Mouse (Mus musculus) adrenal gland, adult (tissue): Measurements from ENCODE around the gene Gdf9.

Experiments used
- DNase-seq, 2 experiments: peaks; one replicate each; pipeline ENCODE4 v3.0.0; 2022 to 2023; ENCODE audit warnings: low spot score in 1 of 2; ENCODE audit not compliant: inconsistent age in 2 of 2

Gdf9 gene

DNA sequence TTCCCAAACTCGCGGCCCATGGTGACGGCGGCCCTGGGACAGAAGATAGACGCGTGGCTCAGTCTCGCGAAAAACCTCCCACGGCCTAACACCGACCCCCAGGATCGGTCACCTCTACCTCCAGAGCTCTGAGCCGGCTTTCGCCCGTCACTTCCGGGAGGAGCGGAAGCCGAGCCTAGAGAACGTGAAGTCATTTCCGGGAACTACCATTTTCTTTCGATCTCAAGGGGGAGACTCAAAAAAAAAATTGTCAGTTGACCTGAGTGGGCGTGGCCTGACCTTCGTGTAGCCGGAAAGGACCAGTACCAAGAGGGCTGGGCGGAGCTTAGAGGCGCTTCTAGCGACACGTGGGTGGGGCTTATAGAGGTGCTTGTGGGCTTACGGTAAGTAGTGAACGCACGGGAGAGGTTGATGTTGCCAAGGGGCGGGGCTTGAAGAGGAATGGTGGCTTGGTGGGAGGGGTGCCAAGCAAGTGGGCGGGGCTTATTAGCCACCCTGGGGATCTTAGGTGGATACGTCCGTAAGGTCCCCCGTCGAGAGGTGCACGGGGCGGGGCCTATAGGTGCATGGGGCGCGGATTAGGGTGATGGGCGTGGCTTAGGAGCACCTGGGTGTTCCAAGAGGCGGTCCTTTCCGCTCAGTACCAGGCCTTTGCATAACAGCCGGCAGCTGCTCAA lies at the start of gene Gdf9, which contains the start of gene Uqcrq:
TSS of gene Gdf9 (plus strand) at position 354 of the 677 bp plus-strand sequence.
TSS of gene Uqcrq (minus strand) at position 162 of the 677 bp plus-strand sequence.
- DNase-seq = peak; percentile 99 to 100

DNA sequence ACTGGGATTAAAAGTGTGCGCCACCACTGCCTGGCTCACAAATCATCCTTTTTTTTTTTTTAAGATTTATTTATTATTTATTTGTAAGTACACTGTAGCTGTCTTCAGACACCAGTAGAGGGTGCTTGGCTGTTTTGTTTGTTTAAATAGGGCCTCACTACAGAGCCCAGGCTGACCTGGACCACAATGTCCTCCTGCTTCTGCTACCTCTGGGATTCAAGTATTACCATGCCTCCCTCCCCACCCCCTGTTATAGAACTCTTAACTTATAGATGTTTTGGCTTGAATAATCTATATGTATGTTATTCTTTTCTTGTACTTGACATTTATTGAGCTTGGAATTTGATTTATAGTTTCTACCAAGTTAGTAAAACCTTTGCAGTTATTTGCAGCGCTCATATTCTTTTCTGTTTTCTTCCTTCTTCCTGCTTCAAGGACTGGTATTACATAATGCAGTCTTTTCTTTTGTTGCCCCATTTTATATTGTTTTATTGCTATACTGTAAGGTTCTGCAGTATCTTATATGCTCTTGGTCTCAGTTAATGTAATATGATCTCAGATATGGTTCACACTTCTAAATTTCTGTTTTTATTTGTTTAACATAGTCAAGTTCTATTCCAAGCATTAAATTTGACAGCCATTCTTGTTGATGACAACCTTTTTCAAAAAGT lies 46.9 kb upstream of the Gdf9 start:
- no peak for DNase-seq

DNA sequence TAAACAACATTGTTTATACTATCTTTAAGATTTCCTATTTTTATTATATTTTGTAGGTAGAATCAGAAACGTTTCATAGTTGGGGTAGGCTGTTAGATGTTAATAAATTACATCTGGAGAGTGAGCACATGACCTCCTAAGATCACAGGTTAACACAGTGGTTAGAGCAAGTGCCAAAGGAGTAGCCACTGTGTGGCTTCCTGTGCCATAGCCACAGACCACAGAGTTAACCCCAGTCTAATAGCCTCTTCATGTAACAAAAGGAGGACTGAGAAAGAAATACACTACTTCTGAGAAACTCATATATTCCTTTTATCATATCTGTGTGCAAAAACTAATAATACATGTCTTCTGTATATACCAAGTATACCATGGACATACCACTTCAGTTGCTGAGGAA lies 37.0 kb upstream of the Gdf9 start:
- no peak for DNase-seq

DNA sequence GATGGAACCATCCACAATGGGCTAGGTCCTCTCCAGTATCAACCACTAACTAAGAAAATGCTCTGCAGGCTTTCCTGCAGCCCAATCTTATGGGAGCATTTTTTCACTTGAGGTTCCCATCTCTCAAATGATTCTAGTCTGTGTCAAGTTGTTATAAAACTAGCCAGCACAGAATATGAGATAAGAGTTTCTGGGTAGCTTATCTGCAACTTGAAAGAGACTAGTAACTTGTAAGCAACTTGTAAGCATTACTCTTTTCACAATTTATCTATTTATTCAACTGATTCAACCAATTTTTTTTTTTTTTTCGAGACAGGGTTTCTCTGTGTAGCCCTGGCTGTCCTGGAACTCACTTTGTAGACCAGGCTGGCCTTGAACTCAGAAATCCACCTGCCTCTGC lies 27.2 kb upstream of the Gdf9 start:
- DNase-seq = no peak

DNA sequence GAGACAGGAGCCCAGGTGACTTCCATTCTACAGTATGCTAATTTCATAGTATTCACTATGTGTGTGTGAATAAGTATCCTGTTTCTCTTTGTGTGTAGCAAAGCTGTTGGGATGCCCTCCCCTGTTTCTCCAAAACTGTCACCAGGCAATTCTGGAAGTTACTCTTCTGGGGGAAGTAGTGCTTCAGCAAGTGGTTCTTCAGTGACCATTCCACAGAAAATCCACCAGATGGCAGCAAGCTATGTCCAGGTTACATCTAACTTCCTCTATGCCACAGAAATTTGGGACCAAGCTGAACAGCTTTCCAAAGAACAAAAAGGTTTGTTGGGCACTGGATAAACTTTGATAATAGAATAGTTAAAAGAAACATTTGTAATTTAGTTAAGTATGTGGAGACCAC lies 19.1 kb upstream of the Gdf9 start:
- peak in 1 of 2 experiments; percentile 68 for DNase-seq

DNA sequence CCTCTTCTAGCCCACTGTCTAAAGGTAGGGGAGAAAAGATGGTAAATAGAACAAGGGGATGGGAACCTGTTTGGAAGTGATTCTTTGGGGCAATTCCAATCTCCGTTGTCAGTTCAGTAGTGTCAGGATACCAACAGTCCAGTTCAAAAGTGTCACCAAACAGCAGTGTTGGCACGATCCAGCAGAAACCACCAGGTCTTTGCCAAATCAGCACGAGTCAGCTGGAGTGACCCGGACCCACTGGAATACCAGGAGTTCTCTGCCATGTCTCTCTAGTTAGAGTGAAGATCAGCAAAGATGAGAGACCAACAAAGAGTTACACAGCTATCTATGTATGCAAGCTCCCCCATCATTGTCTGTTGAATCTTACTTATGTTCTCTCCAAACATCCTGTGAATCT lies 17.0 kb upstream of the Gdf9 start:
- no peak for DNase-seq

DNA sequence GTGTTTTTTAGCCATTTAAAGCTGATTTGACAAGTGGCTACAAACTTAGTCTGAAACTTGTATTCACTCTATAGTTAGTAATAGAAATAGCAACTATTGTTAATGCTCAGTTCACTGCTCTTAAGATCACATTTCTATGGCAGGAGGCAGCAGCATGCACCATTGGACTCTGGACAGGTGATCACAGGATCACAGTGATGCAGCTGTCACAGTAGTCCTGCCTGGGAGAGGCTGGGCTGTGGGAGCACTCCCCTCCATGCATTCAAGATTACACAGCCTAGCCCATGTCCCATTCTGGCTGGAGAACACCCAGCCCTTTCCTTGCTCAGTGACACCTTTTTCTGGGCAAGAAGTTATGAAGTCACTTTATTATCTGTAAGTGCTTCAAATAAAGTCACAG lies 12.8 kb upstream of the Gdf9 start:
- no peak for DNase-seq

DNA sequence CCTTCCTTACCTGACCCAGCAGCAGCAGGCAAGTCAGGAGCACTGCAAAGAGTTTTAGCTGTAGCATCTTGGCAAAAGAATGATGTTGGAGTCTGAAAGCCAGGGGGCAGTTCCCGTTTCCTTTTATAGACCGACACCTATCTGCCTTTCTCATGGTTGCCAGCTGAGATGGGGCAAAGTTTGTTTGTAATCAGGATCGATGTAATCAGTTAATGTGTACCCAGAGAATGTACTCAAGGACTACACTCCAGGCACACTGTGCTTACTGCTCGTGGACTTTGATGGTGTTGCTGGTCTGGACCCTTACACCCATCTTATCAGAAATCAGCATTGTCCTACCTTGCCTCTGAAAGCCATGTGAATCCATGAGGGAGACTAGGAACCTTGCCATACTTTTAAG lies 7.8 kb upstream of the Gdf9 start, which contains the start of gene Leap2:
TSS of gene Leap2 (minus strand) at position 135 of the 400 bp plus-strand sequence.
- DNase-seq = no peak

DNA sequence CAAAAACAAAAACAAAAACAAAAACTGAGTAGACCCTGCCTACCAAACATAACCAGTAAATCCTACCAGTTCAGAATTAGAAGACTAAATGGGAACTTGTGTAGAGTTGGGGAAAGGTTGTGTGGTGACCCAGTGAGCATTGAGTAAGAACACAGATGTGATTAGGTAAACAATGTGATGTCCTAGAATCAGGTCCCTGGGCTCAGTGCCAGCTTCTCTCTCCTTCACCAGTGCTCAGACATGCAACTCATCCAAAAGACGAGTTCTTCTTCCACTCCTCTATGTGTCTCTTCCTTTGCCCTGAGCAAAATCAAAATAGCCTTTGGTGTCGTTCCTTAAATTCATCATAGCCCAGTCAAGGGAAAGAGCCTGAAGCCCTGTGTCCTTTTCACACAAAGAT lies 6.0 kb upstream of the Gdf9 start:
- peak in 1 of 2 experiments; percentile 86 for DNase-seq

DNA sequence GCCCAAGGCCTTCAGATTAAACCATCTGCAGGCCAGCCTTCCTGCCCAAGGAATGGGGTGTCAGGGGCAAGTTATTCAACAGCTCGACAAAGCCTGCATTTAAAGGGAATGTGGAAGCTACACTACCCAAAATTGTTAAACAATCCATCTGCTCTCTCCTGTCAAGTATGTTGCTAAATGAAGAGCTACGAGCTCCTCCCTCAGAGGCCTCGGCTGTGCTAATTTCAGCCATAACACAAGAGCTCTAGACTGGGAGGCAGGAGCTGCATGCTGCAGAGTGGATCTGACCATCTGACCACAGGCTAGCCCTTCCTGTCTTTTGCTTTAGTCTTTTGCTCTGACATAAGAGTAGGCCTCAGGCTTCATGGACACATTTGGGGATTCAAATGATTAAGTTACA lies 5.6 kb upstream of the Gdf9 start:
- no peak for DNase-seq

DNA sequence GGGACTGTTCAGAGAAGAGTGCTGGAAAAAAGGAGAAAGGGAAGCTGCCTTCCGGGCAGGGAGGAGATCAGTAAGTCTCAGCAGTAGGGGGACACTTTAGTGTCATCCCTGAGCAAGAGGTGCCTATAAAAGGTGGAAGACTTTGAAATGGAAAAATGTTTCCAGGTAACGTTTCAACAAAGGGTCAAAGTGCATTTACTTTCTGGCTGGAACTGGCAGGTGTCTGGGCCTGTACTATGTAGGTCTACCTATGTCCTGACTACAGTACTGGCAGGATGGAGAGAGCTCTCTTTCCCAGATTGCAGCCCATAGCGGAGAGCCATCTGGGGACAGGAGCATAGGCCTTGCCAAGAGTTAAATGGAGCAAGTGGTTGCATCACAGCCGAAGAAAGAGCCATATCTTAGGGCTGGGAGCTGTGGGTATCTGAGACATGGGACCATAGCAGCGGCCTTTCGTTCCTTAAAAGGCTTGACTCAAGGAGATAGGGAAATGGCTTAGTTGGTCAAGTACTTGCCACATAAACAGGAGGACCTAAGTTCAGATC lies 5.0 kb upstream of the Gdf9 start:
- DNase-seq = peak in 1 of 2 experiments; percentile 60

DNA sequence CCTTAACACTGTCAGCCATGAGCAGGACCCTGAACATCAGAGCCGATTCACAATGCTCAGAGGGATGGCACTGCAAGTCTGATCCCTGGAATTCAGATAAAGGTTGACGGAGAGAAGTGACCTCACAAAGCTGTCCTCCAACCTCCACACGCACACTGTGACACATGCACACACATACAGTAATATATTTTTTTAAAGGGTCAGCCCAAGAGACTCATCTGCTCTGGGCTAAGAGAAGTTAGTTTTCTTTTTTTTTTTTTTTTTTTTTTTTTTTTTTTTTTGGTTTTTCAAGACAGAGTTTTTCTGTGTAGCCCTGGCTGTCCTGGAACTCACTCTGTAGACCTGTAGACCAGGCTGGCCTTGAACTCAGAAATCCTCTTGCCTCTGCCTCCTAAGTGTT lies 3.9 kb upstream of the Gdf9 start:
- DNase-seq = peak in 1 of 2 experiments; percentile 23

DNA sequence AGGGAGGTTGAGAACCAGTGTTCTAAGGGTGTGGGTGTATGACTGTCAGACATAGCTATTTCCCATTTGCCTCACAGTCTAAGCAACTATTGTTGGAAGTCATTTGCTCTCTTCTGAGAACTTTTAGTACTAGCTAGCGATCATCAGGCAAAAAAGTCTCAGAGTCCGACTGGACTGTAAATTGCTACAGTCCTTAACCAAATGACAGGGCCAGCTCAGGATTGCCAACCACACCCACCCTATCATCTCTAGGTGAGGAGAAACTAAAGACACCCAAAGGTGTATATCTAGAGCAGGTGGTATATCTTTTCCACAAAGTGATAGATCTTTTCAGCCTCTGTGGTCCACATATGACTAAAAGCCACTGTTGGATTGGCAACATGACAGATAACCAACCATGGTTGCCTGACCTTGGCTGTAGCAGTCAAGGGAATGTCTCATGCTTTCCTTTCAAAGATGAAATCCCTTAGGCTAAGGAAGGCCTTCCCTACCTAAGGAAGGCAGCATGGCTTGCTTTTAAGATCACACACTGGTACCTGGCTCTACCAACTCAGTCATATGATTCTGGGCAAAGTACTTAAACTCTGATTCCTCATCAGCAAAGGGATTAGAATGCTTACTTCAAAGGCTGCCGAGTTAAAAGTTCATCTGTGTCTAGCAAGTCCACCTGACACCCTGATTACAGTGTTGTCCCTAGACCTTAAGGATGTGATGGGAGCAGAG lies 2.7 kb upstream of the Gdf9 start:
- peak in 1 of 2 experiments; percentile 57 for DNase-seq

DNA sequence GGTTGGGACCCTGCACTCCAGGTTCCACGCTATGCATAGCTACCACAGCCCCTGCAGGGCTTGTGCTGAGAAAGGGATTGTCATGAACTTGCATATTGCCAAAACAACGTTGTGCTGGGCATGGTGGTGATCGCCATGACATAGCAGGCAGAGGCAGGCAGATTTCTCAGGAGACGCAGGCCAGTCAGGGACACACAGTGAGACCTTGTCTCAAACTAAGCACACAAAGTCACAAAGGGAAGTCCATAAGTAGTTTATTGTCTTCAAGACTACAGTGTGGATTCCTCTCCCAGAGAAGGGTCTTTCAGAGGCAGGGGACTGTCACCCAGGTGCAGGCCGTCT lies 2.1 kb upstream of the Gdf9 start:
- peak in 1 of 2 experiments; percentile 36 for DNase-seq

DNA sequence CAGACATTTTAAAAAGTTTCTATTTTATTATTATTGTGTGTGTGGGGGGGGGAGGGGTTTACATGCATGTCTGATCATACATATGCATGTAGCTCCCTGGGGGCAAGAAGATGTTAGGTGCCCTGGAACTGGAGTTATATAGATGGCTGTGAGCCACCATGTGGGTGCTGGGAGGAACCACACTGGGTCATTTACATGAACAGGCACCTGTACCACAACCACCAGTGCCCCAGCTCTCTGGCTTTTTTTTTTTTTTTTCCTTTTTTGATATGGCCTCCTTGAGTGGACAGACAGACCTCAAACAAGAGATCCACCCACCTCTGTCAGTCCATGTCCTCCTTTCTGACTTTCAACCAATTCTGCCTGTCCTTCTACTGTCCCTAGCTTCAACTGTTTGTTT lies 1.6 kb upstream of the Gdf9 start:
- no peak for DNase-seq

DNA sequence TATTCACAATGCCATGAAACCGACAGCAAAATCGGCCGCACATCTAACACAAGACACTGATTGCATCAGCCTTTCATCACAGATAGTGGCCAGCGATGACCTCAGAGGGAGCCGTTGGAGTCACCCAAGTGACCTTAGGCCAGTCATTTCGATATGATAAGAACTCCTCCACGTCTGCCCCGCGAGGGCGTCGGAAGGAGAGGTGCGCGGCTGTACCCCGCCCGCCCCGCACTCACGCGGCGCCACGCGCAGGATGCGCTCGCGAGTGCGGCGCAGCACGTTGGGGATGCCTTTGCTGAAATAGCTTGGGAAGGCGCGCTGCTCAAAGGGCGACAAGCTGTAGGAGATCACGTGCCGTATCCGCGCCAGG lies 538 bp upstream of the Gdf9 start:
- no peak for DNase-seq

DNA sequence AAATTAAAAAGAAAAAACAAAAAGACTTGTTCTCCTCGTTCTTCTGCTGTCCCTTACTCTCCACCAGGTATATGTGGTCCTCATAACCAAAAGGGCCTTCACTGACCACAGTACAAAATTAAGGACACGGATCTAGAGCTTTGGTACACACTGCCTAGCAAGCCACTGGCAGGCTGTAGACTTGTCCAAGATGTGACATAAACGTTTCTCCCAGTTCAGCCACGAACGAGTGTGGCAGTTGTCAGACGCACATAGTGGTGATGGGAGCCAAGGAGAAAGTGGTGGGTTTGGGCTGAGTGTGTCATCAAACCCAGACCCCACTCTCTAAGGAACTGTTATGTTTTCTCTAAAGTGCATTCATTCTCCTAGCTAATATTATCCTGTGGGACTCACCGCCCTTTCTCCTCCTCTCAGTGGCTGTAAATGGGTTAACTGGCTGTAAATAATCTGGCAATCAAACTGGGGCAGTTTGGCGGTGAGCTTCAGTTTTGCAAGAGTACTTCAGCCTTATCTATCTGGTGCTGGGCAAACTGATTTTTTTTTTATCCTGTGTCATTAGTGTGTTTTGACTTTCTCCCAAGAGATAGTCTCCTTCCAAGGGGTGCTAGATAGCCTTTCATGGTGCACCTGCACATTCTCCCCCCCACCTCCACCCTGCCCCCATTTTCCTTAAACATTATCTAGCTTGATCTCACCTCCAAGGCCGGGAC lies 679 bp downstream of the Gdf9 start:
- no peak for DNase-seq

DNA sequence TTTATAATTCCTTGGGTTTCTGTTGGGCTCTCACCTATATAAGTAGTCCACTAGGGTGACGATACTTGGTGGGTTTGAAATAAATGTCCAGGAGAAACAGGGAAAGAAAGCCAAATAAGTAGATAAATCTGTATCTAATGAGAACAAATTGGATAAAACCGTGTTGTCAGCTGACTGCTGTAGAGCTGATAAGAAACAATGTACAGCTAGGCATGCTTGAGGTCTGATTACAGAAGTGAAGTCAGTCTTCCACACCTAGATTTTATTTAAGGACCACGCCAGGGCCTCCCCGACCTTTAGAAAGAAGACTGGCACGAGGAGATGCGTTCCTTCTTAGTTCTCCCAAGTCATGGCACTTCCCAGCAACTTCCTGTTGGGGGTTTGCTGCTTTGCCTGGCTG lies 2.2 kb downstream of the Gdf9 start:
- DNase-seq = no peak

DNA sequence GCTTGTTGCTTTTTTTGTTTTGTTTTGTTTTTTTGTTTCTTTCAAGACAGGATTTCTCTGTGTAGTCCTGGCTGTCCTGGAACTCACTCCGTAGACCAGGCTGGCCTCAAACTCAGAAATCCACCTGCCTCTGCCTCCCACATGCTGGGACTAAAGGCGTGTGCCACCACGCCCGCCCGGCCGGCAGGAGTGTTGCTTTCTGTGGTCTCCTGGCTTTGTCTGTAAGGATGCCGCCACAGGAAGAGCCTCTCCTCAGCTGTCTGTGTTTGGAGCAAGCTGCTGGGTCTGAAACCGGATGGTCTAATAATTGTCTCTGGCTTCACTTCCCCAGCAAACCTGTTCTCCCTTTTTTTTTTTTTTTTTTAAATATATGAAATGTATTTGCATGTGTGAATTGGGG lies 4.7 kb downstream of the Gdf9 start:
- no peak for DNase-seq

DNA sequence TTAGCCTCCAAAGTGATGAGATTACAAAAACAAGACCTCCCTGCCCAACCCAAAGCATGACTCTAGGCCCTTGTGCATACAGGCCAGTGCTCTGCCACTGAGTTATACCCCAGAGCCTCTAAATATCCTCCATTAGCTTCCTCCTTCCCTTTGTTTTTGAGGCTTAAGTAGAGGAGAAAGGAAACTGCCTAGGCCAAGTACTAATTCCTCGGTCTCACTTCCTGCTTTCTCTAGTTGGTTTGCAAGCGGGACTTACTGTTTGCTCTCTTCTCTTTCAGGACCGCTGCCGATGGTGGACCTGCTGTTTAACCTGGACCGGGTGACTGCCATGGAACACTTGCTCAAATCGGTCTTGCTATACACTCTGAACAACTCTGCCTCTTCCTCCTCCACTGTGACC lies 5.5 kb downstream of the Gdf9 start:
- DNase-seq = no peak

DNA sequence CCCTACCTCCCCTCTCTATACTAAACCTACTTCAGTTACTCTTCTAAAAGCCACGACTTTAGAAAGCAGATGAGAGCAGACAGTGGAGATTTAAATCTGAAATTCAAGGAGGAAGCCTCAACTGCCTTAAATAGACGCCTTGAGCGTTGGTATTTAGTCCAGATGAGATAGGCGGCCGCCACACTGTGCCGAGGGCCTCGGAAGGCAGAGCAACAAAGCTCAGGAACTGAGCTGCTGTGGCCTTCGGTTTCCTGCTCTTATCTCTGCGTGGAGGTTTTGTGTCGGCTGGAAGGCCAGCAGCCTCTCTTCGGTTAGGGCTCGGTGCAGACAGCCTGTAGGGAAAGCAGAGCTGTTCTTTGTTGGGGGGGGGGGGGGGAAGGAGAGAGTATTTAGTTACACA lies 11.1 kb downstream of the Gdf9 start:
- peak; percentile 64 to 82 for DNase-seq
